Mouse (Mus musculus) urinary bladder, adult 2 months (tissue): ENCODE results near the gene Ivl. TPM values are rescaled to one million over a fixed set of nuclear protein-coding genes. Genes with fewer than 3 reads are reported as not detected.

ENCODE experiments used
- polyA plus RNA-seq: library from polyadenylated mRNA; depleted of rRNA; stranded (reverse); fragments of >200 nt; gene quantifications from 2 replicates; pipeline ENCODE4 v1.2.3, GENCODE M21; 2012; rRNA removed

Gene Ivl
- polyA plus RNA-seq, 1 experiment: 291 TPM

Other genes starting within 250 kb of the Ivl start
- not detected in 2 replicates for gene Sprr2d, start 234.6 kb downstream of the Ivl start, polyA plus RNA-seq
- not detected in 2 replicates for gene Sprr2e, start 221.6 kb downstream of the Ivl start, polyA plus RNA-seq
- gene Sprr2f, start 208.5 kb downstream of the Ivl start, polyA plus RNA-seq: 2.6 and 2.8 TPM in 2 replicates
- not detected in 2 replicates for gene Sprr2h, start 188.1 kb downstream of the Ivl start, polyA plus RNA-seq
- not detected in 2 replicates for gene Sprr2i, start 165.7 kb downstream of the Ivl start, polyA plus RNA-seq
- not detected in 2 replicates for gene Sprr2j-ps, start 155.7 kb downstream of the Ivl start, polyA plus RNA-seq
- gene Gm9774, start 144.3 kb downstream of the Ivl start, polyA plus RNA-seq: 9.5 and 10.7 TPM in 2 replicates
- gene Sprr2k, start 141.2 kb downstream of the Ivl start, polyA plus RNA-seq: not detected in 2 replicates
- not detected in 2 replicates for gene Sprr1b, start 134.9 kb downstream of the Ivl start, polyA plus RNA-seq
- gene Sprr3, start 115.0 kb downstream of the Ivl start, polyA plus RNA-seq: 0.17 and 0.18 TPM in 2 replicates
- 1,821 and 2,005 TPM in 2 replicates for gene Sprr1a, start 87.8 kb downstream of the Ivl start, polyA plus RNA-seq
- not detected in 2 replicates for gene Sprr4, start 73.2 kb downstream of the Ivl start, polyA plus RNA-seq
- gene 2310046K23Rik, start 39.2 kb downstream of the Ivl start, polyA plus RNA-seq: not detected in 2 replicates
- gene Smcp, start 15.3 kb upstream of the Ivl start, polyA plus RNA-seq: 0.18 TPM in 1 of 2 replicates, not detected in the other
- not detected in 2 replicates for gene 2210017I01Rik, start 33.8 kb upstream of the Ivl start, polyA plus RNA-seq
- gene Lce6a, start 47.9 kb upstream of the Ivl start, polyA plus RNA-seq: 1.2 and 1.3 TPM in 2 replicates
- not detected in 2 replicates for gene Lce1a1, start 74.6 kb upstream of the Ivl start, polyA plus RNA-seq
- gene Lce1b, start 83.2 kb upstream of the Ivl start, polyA plus RNA-seq: not detected in 2 replicates
- gene Lce1a2, start 96.6 kb upstream of the Ivl start, polyA plus RNA-seq: not detected in 2 replicates
- 0.15 and 0.33 TPM in 2 replicates for gene Lce1c, start 105.5 kb upstream of the Ivl start, polyA plus RNA-seq
- gene Lce1d, start 113.5 kb upstream of the Ivl start, polyA plus RNA-seq: not detected in 2 replicates
- gene Lce1e, start 135.3 kb upstream of the Ivl start, polyA plus RNA-seq: not detected in 2 replicates
- not detected in 2 replicates for gene Lce1f, start 146.6 kb upstream of the Ivl start, polyA plus RNA-seq
- not detected in 2 replicates for gene Gm38119, start 165.4 kb upstream of the Ivl start, polyA plus RNA-seq
- not detected in 2 replicates for gene Lce1g, start 178.6 kb upstream of the Ivl start, polyA plus RNA-seq
- not detected in 2 replicates for gene Lce1h, start 191.3 kb upstream of the Ivl start, polyA plus RNA-seq
- gene Lce1i, start 205.2 kb upstream of the Ivl start, polyA plus RNA-seq: not detected in 2 replicates
- not detected in 2 replicates for gene Lce1j, start 216.8 kb upstream of the Ivl start, polyA plus RNA-seq
- gene Lce1k, start 234.2 kb upstream of the Ivl start, polyA plus RNA-seq: not detected in 2 replicates